Mouse (Mus musculus) ES-E14 (cell line): ENCODE measurements around the gene Myl9. TPM values are rescaled to one million over a fixed set of nuclear protein-coding genes. Genes with fewer than 3 reads are reported as not detected.

Experiments
- DNase-seq: peaks from one replicate; pipeline ENCODE4 v3.0.0-alpha.2; 2013; ENCODE audit warnings: low read depth, low spot score
- H3K27ac ChIP-seq: 2 replicates; pipeline ENCODE4 v1.5.1; 2012; ENCODE audit warnings: low read depth, mild to moderate bottlenecking, low read length, moderate library complexity, mixed read lengths; ENCODE audit not compliant: poor library complexity, insufficient read depth, severe bottlenecking
- H3K36me3 ChIP-seq: 2 replicates; pipeline ENCODE4 v1.6.1; 2012; ENCODE audit warnings: mild to moderate bottlenecking, low read length, moderate library complexity, mixed read lengths; ENCODE audit not compliant: control insufficient read depth, poor library complexity, insufficient read depth, severe bottlenecking
- H3K4me1 ChIP-seq, 2 experiments: fragments of 150-350 bp in 1 of 2; sonication (generic) in 1 of 2; 2 replicates each; pipeline ENCODE4 v1.6.1; 2012; ENCODE audit warnings: low read length in 2 of 2, mild to moderate bottlenecking in 1 of 2, mixed read lengths in 1 of 2; ENCODE audit not compliant: control insufficient read depth in 2 of 2, insufficient read depth in 2 of 2, poor library complexity in 1 of 2
- H3K4me3 ChIP-seq, 2 experiments: fragments of 150-350 bp in 1 of 2; sonication (generic) in 1 of 2; 2 replicates each; pipeline ENCODE4 v1.5.1; 2012; ENCODE audit warnings: low read length in 2 of 2, low read depth in 1 of 2, mild to moderate bottlenecking in 1 of 2, mixed read lengths in 1 of 2; ENCODE audit not compliant: insufficient read depth in 1 of 2, poor library complexity in 1 of 2, severe bottlenecking in 1 of 2
- H3K9ac ChIP-seq: 2 replicates; pipeline ENCODE4 v1.6.1; 2012; ENCODE audit warnings: low read depth, mild to moderate bottlenecking, low read length, mixed read lengths; ENCODE audit not compliant: poor library complexity, insufficient read depth, severe bottlenecking
- H3K9me3 ChIP-seq: fragments of 150-350 bp; sonication (generic); 2 replicates; pipeline ENCODE4 v1.6.1; 2012; ENCODE audit warnings: low read depth, mild to moderate bottlenecking, low read length; ENCODE audit not compliant: control insufficient read depth, insufficient read depth
- CHD2 ChIP-seq: IDR thresholded peaks from 2 replicates; pipeline ENCODE4 v1.6.1; 2014; ENCODE audit warnings: mild to moderate bottlenecking, low read depth, low read length, inconsistent platforms
- HCFC1 ChIP-seq: IDR thresholded peaks from 2 replicates; pipeline ENCODE4 v1.6.1; 2012; ENCODE audit warnings: low read length, inconsistent platforms, borderline replicate concordance; ENCODE audit not compliant: insufficient read depth
- MAFK ChIP-seq: IDR thresholded peaks from 2 replicates; pipeline ENCODE4 v1.6.1; 2014; ENCODE audit warnings: mild to moderate bottlenecking, low read depth, low read length, inconsistent platforms; ENCODE audit not compliant: insufficient read depth
- ZC3H11A ChIP-seq: IDR thresholded peaks from 2 replicates; pipeline ENCODE4 v1.6.1; 2012; ENCODE audit warnings: low read depth, mild to moderate bottlenecking, inconsistent platforms, low read length, borderline replicate concordance
- ZNF384 ChIP-seq: IDR thresholded peaks from 2 replicates; pipeline ENCODE4 v1.6.1; 2012; ENCODE audit warnings: low read depth, low read length, inconsistent platforms
- in situ Hi-C, 2 experiments: fragments of 600-800 bp; cut with MboI; formaldehyde crosslinking; loops; one replicate each; pipeline ENCODE4 v1.15.1; 2025; ENCODE audit warnings: low sequenced_read_pairs in 2 of 2, inconsistent platforms in 1 of 2; ENCODE audit not compliant: unreplicated experiment in 2 of 2
- total RNA-seq: library from RNA; depleted of rRNA; stranded (reverse); fragments of 300-350 nt; gene quantifications from 2 replicates; pipeline ENCODE4 v1.2.3, GENCODE M21; 2012; rRNA removed

Myl9 gene
- 30.7 and 77.7 TPM in 2 replicates for total RNA-seq

DNA sequence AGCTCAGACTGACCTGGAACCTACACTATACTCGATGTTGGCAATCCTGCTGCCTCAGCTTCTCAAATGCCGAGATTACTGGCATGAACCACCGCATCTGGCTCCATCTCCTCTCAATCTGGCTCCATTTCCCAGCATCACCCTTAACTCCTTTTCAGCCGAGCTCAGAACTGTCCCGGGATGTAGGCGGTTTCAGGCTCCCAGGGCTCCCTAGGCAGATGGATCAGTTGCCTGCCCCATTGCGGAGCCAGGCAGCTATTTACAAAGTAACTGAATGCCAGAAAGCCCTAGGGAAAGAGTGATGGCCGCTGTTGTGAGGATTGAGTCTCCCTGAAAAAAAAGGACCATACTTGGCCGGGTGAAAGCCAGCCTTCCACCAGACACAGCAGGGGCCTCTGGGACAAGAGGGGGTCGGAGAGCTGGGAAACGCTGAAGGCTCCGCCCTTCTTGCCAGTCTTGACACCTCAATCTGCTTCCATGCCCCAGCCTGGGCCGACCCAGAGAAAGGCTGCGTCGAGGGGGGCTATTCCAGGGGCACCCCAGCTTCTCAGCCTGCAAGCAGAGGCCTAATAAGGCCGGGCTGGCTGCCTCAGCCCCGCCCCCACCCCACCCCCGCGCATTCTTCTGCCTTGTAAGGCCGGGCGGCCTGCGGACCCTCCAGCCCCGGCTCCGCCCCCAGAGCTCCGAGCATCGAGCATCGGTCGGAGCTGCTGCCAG is at the start of gene Myl9:
Myl9 (plus strand) TSS at position 683 of the 717 bp plus-strand sequence.
- no peaks in the 10 kb centered on the region for H3K9me3 ChIP-seq
- peaks cover 0 to 6% of the 10 kb centered on the region in 2 experiments; a peak in 2 of 4 replicates for H3K4me1 ChIP-seq
- in situ Hi-C loops, result no loop called here
- no peak within 1 kb of the TSS for H3K27ac ChIP-seq
- TF ChIP-seq HCFC1 (no peak), MAFK (no peak), CHD2 (no peak), ZC3H11A (no peak), ZNF384 (no peak)
- DNase-seq, result peak; percentile 16
- H3K9ac ChIP-seq, result peak within 1 kb of the TSS; percentile 12; the same call in 1 of the 2 replicates
- no peaks in the 10 kb centered on the region for H3K36me3 ChIP-seq
- peak within 1 kb of the TSS; percentile 27 to 41; a peak in 3 of 4 replicates for H3K4me3 ChIP-seq

GRCm38 (mm10) chr2:156726344-156726743 is 48.9 kb upstream of the Myl9 start:
- H3K27ac ChIP-seq, result peak overlapping the region; percentile 51
- in situ Hi-C loops, result no loop called here
- peaks cover 9 to 31% of the 10 kb centered on the region in 2 experiments; a peak in 3 of 4 replicates for H3K4me1 ChIP-seq
- no peak for TF ChIP-seq MAFK
- H3K9me3 ChIP-seq, result no peaks in the 10 kb centered on the region
- H3K4me3 ChIP-seq, result no peak overlapping the region; a peak in 1 of 4 replicates
- H3K36me3 ChIP-seq, result no peaks in the 10 kb centered on the region; the same call in 1 of the 2 replicates
- no peak for DNase-seq
- no peak overlapping the region for H3K9ac ChIP-seq

GRCm38 (mm10) chr2:156726878-156727277 is 48.3 kb upstream of the Myl9 start:
- Histone ChIP-seq H3K36me3 (no peaks in the 10 kb centered on the region; the same call in 1 of the 2 replicates), H3K9ac (no peak overlapping the region; the same call in 1 of the 2 replicates), H3K4me3 (no peak overlapping the region), H3K9me3 (no peaks in the 10 kb centered on the region), H3K27ac (peak overlapping the region; percentile 51), H3K4me1 (peaks cover 9 to 31% of the 10 kb centered on the region in 2 experiments; a peak in 3 of 4 replicates)
- in situ Hi-C loops, result no loop called here
- TF ChIP-seq ZC3H11A (no peak), ZNF384 (no peak), MAFK (no peak), HCFC1 (no peak), CHD2 (no peak)
- no peak for DNase-seq

DNA sequence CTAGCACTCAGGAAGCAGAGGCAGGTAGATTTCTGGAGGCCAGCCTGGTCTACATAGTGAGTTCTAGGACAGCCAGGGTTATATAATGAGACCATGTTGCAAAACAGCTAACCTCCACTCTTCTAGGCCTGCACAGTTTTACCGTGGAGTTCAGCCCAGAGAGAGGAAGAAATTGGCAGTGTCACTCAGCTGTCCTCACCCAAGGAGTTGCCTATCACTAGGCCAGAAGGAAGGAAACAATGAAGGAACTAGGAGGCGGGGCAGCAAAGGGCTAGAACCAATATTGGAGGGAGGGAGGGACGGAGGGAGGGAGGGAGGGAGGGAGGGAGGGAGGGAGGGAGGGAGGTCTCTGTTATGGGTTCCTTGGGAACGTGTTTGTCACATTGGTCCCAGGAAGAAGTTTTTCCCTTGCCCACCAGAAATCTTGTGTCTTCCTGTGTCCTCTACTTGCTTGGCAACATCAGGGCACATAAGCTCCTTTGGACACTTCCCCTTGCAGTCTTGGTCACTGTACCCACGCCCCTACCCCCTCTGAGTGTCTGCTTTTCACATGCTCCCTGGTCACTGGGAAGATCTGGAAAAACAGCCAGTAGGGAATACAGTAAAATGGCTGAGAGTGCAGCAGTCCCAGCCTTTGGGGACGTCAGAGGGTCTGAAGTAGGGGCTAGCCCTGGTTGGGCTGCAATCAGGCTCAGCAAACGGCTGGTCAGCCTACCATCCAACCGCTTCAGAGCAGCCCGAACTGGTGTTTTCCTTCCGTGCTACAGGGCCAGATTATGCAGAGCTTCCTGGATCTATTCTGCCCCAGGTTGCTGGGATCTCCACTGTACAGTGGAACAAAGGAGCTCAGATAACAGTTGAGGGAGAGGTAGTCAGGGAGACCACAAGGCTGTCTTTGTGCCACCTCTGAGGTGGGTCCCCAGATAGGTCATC is 45.4 kb upstream of the Myl9 start:
- no peak for TF ChIP-seq CHD2
- TF ChIP-seq MAFK, result no peak
- no peak for TF ChIP-seq ZNF384
- no peak for TF ChIP-seq HCFC1
- no peak for TF ChIP-seq ZC3H11A
- Histone ChIP-seq H3K36me3 (no peaks in the 10 kb centered on the region; the same call in 1 of the 2 replicates), H3K4me3 (peak overlapping the region in 1 of 2 experiments; percentile 1; a peak in 2 of 4 replicates), H3K27ac (peak overlapping the region; percentile 64; the same call in 1 of the 2 replicates), H3K9ac (0 out of 2 replicates have a peak overlapping the region, but pooled peaks have one; percentile 22), H3K4me1 (peaks cover 9 to 26% of the 10 kb centered on the region in 2 experiments; a peak in 3 of 4 replicates), H3K9me3 (no peaks in the 10 kb centered on the region)
- DNase-seq, result no peak
- in situ Hi-C loops, result no loop called here
